Mouse (Mus musculus): ENCODE measurements at regions not wholly inside any gene's neighbourhood (a gene's known extent, or its start where the extent isn't known, plus 50 kb on each side); places are given as distances from the start of the nearest gene placed in this dataset.

- DNase-seq (ENCODE audit: low read depth, low spot score) = no peak
These were observed 57.8 kb downstream of the Ier5 start for GRCm38 (mm10) chr1:155041592-155041991.

- DNase-seq (ENCODE audit: low read depth, low spot score) = peak; percentile 79
These were observed 58.5 kb downstream of the Ier5 start for GRCm38 (mm10) chr1:155040939-155041371.

GRCm38 (mm10) chr1:155040086-155040726 is 59.2 kb downstream of the Ier5 start:
- peak; percentile 78 for DNase-seq (ENCODE audit: low read depth, low spot score)

GRCm38 (mm10) chr1:155038631-155039625 is 60.5 kb downstream of the Ier5 start:
- peak; percentile 96 for DNase-seq (ENCODE audit: low read depth, low spot score)

- no peak for DNase-seq (ENCODE audit: low read depth, low spot score)
These were observed 62.0 kb downstream of the Ier5 start for GRCm38 (mm10) chr1:155037479-155037878.

- no peak for DNase-seq (ENCODE audit: low read depth, low spot score)
These were observed 68.5 kb downstream of the Ier5 start for GRCm38 (mm10) chr1:155030908-155031307.

- peak; percentile 93 for DNase-seq (ENCODE audit: low read depth, low spot score)
These were observed 70.1 kb downstream of the Ier5 start for GRCm38 (mm10) chr1:155029195-155029879.

GRCm38 (mm10) chr1:155028735-155029134 is 70.7 kb downstream of the Ier5 start:
- DNase-seq (ENCODE audit: low read depth, low spot score) = no peak

GRCm38 (mm10) chr1:155028147-155028546 is 71.3 kb downstream of the Ier5 start:
- DNase-seq (ENCODE audit: low read depth, low spot score) = no peak

- DNase-seq (ENCODE audit: low read depth, low spot score) = peak; percentile 86
These were observed 71.9 kb downstream of the Ier5 start for GRCm38 (mm10) chr1:155027583-155027982.

GRCm38 (mm10) chr1:155025862-155026478 is 73.5 kb downstream of the Ier5 start:
- peak; percentile 89 for DNase-seq (ENCODE audit: low read depth, low spot score)

GRCm38 (mm10) chr1:155023324-155023723 is 76.1 kb downstream of the Ier5 start:
- no peak for DNase-seq (ENCODE audit: low read depth, low spot score)

- peak; percentile 72 for DNase-seq (ENCODE audit: low read depth, low spot score)
These were observed 83.8 kb downstream of the Ier5 start for GRCm38 (mm10) chr1:155015669-155016068.

GRCm38 (mm10) chr1:155014944-155015343 is 84.5 kb downstream of the Ier5 start:
- DNase-seq (ENCODE audit: low read depth, low spot score) = no peak

GRCm38 (mm10) chr1:155013784-155014183 is 85.7 kb downstream of the Ier5 start:
- DNase-seq (ENCODE audit: low read depth, low spot score) = peak; percentile 77

GRCm38 (mm10) chr1:155013361-155013760 is 86.1 kb downstream of the Ier5 start:
- no peak for DNase-seq (ENCODE audit: low read depth, low spot score)

GRCm38 (mm10) chr1:155006539-155007486 is 92.6 kb downstream of the Ier5 start:
- peak; percentile 93 for DNase-seq (ENCODE audit: low read depth, low spot score)

- DNase-seq (ENCODE audit: low read depth, low spot score) = no peak
These were observed 93.3 kb downstream of the Ier5 start for GRCm38 (mm10) chr1:155006099-155006498.

GRCm38 (mm10) chr1:155000301-155000700 is 99.1 kb downstream of the Ier5 start:
- no peak for DNase-seq (ENCODE audit: low read depth, low spot score)

- peak; percentile 94 for DNase-seq (ENCODE audit: low read depth, low spot score)
These were observed 99.8 kb downstream of the Ier5 start for GRCm38 (mm10) chr1:154999501-155000131.

All from brain, adult 2 months (tissue).